Mouse (Mus musculus) left cerebral cortex, postnatal 14 days (tissue): Measurements from ENCODE around the gene Cisd1. TPM values are rescaled to one million over a fixed set of nuclear protein-coding genes. Genes with fewer than 3 reads are reported as not detected.

Experiments used
- DNase-seq, 2 experiments: peaks; one replicate each; pipeline ENCODE4 v3.0.0; 2021 to 2022; ENCODE audit warnings: low spot score in 2 of 2, mixed read lengths in 1 of 2
- intact Hi-C: fragments of 180-260 bp; cut with DNase I; formaldehyde crosslinking; loops from one replicate; pipeline ENCODE4 v1.15.1; 2025
- total RNA-seq, 2 experiments: library from RNA; stranded (reverse); gene quantifications; 2 replicates each; pipeline ENCODE4 v1.2.3; 2021

The Cisd1 gene
- total RNA-seq, 2 experiments from 2014 or later = 134 to 138 TPM

GRCm38 (mm10) chr10:71353850-71354249 lies 9.1 kb upstream of the Cisd1 start:
- no peak for DNase-seq
- intact Hi-C loops = no loop called here

DNA sequence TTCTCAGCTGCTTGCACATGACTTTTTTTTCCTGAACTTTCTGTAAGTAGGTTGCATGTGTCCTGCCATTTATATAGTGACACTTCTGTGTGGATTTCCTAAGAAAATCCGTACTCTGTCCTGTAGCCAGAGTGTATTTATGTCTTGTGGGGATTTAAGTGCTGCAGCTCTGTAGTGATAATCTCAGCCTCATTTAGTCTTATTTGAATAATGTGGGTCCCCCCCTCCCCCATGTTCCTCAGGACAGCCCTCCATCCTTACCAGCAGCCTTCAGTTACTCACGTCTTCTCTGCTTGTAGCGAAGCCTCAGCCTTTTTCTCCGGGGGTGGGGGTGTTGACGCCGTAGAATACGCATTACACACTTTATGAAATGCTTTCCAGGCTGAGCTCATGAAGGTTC lies 6.5 kb upstream of the Cisd1 start:
- intact Hi-C loops = no loop called here
- peak in 1 of 2 experiments; percentile 57 for DNase-seq

DNA sequence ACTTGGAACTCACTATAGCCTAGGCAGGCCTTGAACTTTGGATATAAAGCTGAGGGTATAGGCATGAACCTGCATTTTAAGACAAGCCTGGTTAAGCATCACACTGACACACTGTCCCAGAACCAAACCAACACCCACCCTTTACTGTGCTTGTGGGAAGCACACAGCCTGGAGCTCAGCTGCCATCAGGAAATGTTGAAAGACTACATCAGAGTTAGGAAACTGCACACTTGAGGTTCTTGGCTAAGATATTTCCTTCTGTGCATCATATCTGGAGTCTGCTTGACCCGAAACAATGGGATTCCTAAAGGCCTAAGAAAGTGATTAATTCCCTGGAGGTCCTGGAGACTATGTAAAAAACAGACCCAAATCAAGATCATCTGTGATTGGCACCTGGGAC lies 4.5 kb upstream of the Cisd1 start:
- intact Hi-C loops = no loop called here
- DNase-seq = no peak

- peak in 1 of 2 experiments; percentile 32 for DNase-seq
- intact Hi-C loops = no loop called here
Observed at GRCm38 (mm10) chr10:71348637-71349280, 4.0 kb upstream of the Cisd1 start.

GRCm38 (mm10) chr10:71347964-71348636 lies 3.3 kb upstream of the Cisd1 start:
- intact Hi-C loops = no loop called here
- DNase-seq = peak in 1 of 2 experiments; percentile 12

- peak; percentile 98 to 99 for DNase-seq
- intact Hi-C loops = no loop called here
Observed at GRCm38 (mm10) chr10:71347509-71347949, 2.8 kb upstream of the Cisd1 start, which contains the start of gene Ipmk. Ipmk (plus strand) TSS chr10:71347763.

DNA sequence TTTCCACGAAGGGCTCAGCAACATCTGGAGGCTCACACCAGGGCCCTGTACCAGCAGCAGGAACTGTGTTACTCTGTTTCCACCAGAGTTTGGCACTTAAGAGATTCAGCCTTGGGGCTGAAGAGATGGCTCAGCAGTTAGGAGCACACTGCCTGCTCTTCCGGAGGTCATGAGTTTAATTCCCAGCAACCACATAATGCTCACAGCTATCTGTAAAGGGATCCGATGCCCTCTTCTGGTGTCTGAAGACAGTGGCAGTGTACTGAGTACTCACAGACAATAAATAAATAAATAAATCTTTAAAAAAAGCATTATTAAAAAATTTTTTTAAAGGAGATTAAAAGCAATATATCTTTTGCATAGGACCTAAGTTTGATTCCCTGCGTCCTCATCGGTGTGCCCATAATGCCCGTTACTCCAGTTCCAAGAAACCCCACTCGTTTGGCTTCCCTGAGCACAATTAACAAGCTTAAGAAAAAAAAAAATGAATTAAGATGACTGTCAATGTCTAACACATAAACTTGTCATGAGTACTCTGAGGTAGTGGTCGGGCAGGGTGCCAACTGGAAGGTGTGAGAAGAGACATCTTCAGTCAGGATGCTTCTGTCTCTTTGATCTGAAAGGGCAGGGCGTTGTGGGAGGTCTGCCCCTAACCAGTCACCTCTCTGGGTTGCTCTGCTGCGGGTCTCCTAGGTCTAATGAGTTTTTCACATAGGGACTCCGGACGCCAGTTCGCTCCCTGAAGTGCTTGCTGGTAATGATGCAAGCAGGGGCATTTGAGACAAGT lies 2.2 kb upstream of the Cisd1 start:
- intact Hi-C loops = no loop called here
- peak; percentile 59 to 71 for DNase-seq

DNA sequence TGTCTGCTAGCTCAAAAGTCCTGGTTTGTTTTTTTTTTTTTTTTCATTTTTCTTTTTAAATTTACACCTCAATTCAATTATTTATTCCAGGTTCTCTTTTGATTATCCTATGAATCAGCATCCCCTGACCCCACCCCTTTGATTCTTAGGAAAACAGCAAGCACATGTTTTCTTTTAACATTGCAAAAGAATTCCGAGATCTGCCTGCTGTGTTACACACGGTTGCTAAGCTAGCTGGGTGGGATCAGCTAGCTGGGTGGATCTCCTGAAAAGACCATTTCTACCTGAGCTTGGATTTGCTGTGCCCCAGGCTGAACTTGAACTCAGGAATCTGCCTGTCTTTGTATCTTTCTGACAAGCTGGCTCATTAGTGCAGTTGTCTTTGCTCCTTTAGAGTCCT lies 1.4 kb upstream of the Cisd1 start:
- intact Hi-C loops = no loop called here

DNA sequence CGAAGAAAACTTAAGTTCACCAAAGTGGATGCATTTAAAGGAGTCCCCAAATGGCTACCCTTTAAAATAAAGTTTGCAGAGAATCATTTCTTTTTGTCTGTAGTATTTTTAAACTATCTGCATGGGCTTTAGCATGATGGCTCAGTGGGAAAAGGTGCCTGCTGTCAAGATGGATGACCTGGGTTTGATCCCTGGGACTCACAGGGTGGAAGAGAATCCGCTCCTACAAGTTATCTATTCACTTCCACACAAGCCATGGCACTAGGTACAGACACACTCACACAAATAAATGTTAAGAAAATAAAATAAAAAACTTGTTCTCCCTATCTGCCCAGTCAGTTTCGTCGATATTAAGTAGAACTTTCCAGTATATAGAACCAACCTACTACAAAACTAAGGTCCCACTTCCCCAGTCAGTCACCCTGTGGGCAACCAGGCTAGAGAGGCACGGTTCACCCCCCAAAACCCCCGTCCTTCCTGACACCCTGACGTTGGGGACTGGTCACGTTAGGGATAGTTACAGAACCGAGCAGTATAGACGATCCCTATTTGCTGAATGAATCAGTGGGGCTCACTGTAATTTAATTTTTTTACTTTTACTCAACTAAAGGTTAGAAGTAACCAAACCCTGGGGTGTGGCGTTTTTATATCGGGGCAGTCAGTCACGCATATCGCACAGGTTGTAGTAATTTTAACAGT lies 1.0 kb downstream of the Cisd1 start:
- no peak for DNase-seq
- intact Hi-C loops = no loop called here

More for the DNA sequence above, 1.4 kb upstream of the Cisd1 start:
- DNase-seq = no peak

- no peak for DNase-seq
- intact Hi-C loops = no loop called here
Observed at GRCm38 (mm10) chr10:71343130-71343529, 1.6 kb downstream of the Cisd1 start.

GRCm38 (mm10) chr10:71342030-71342805 lies 2.5 kb downstream of the Cisd1 start:
- intact Hi-C loops = no loop called here

GRCm38 (mm10) chr10:71341290-71341689 lies 3.5 kb downstream of the Cisd1 start:
- intact Hi-C loops = no loop called here
- no peak for DNase-seq

More at GRCm38 (mm10) chr10:71342030-71342805, 2.5 kb downstream of the Cisd1 start:
- DNase-seq = no peak

GRCm38 (mm10) chr10:71340195-71340594 lies 4.6 kb downstream of the Cisd1 start:
- DNase-seq = no peak
- intact Hi-C loops = no loop called here

DNA sequence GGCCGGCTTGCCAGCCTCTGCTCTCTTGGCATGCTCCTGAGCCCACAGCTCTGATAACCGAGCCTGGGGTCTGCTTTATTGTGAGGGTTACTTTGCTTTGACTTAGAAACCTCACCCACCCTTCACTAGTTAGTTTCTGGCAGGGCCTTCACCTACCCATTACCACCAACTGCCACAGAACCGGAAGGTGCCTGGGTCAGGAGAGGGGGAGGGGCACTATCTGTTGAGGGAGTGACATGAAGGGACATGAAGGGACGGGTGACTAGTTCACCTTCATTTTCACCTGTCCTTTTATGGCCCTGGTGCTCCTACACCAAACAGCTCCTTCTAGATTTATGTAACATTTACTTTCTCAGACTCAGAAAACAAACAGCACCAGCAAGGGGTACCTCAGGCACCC lies 5.3 kb downstream of the Cisd1 start:
- intact Hi-C loops = no loop called here
- DNase-seq = no peak

DNA sequence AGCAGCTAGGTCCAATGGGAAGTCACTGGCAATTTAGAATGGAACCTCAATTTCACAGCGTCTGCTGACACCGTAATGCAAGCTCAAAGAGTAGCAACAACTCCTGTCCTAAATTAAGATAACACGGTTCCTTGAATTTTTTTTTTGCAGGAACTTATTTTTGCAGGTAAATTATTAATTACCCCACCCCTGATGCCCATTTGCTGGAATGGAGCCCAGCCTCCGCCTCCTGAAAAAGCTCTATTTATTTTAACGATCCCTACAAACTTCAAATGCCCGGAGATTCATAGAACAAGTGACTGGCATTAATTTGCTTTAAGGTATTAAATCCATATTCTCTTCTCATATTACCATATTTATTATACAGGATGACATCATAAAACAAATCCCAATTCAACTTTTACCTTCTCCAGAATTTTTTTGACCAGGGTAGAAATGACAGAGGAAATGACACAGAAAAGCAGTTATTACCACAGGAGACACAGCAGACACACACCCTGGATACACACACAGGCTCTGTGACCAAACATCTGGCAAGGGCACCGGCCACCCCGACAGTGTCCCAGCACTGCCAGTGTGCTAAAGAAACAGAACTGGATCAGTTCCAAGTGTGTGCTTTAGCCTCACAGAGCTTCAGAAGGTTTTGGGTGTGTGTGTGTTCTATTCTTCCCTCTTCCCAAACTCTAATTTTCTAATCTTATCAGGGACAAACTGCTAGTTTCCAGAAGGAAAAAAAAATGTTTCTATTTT lies 6.4 kb downstream of the Cisd1 start:
- intact Hi-C loops = no loop called here
- no peak for DNase-seq

DNA sequence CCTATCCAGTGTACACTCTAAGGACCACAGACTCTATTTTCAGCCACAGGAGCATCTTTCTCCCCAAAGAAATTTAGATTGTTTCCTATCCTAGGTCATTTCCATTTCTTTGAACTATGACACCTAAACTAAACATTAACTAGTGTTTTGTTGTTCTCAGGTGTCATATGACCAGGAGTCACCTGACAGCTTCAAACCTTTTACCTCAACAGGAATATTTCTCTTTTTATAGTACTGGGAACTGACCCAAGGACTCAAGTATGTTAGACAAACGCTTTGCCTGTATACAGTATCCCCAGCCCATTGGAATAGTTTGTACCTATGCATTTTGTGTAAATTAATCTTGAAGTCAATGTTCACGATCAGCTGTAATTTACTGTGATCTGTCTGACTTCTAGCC lies 7.0 kb downstream of the Cisd1 start:
- intact Hi-C loops = no loop called here
- DNase-seq = no peak

DNA sequence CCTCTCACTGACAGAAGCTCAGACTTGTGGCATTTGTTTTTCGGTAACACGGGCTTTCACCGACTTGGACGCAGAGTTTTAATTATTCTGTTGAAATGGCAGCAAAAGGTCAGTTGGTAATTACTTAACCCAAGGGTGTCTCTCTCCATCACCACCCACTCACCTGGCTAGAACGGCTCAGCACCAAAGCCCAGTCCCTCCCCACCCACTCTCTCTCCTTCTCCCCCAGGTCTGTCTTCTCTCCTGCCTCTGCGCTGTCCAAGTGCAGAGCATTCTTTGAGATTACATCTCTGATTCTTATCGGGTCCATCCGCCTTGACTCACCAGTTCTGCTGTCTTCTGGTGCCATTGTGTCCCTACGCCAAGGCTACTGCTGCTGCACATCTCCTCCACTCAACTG lies 11.9 kb downstream of the Cisd1 start:
- DNase-seq = no peak

GRCm38 (mm10) chr10:71332376-71332775 lies 12.4 kb downstream of the Cisd1 start:
- intact Hi-C loops = no loop called here
- DNase-seq = no peak

More for the DNA sequence above, 11.9 kb downstream of the Cisd1 start:
- intact Hi-C loops = no loop called here
